Mouse (Mus musculus): ENCODE measurements around the gene Fam214a. TPM values are rescaled to one million over a fixed set of nuclear protein-coding genes. Genes with fewer than 3 reads are reported as not detected.

Gene Fam214a
- polyA plus RNA-seq, 1 experiment from 2014 or later = 11.8 TPM

- Histone ChIP-seq H3K9ac (no peak overlapping the region), H3K4me3 (no peak overlapping the region), H3K36me3 (peaks cover 2% of the 10 kb centered on the region; the same call in 1 of the 2 replicates), H3K9me3 (replicated peaks) (no peaks in the 10 kb centered on the region), H3K27me3 (replicated peaks) (no peaks in the 10 kb centered on the region), H3K4me1 (replicated peaks) (no peaks in the 10 kb centered on the region; the same call in 1 of the 2 replicates), H3K27ac (ENCODE audit: poor library complexity, severe bottlenecking) (no peak overlapping the region), H3K4me2 (no peak overlapping the region)
- ATAC-seq (ENCODE audit: insufficient number of reproducible peaks, low FRiP score) = no peak
- WGBS = 86% methylated on average over 1 of the region's 1 CpGs
These were observed 79.7 kb downstream of the Fam214a start for GRCm38 (mm10) chr9:75032408-75032807.

- no peak overlapping the region for H3K27ac ChIP-seq (ENCODE audit: poor library complexity, severe bottlenecking)
- H3K27me3 ChIP-seq (replicated peaks) = no peaks in the 10 kb centered on the region
- ATAC-seq (ENCODE audit: insufficient number of reproducible peaks, low FRiP score) = no peak
- H3K4me1 ChIP-seq (replicated peaks) = no peaks in the 10 kb centered on the region; the same call in 1 of the 2 replicates
- peaks cover 2% of the 10 kb centered on the region; the same call in 1 of the 2 replicates for H3K36me3 ChIP-seq
- 61% methylated on average over 7 of the region's 7 CpGs for WGBS
- H3K9me3 ChIP-seq (replicated peaks) = no peaks in the 10 kb centered on the region
- H3K4me2 ChIP-seq = no peak overlapping the region
- no peak overlapping the region for H3K9ac ChIP-seq
- no peak overlapping the region for H3K4me3 ChIP-seq
These were observed 80.5 kb downstream of the Fam214a start for GRCm38 (mm10) chr9:75033141-75033540.

- H3K27ac ChIP-seq (ENCODE audit: poor library complexity, severe bottlenecking) = no peak overlapping the region
- 31% methylated on average over 1 of the region's 1 CpGs for WGBS
These were observed 82.0 kb downstream of the Fam214a start for GRCm38 (mm10) chr9:75034691-75035090.

GRCm38 (mm10) chr9:75035944-75036343, 83.3 kb downstream of the Fam214a start:
- Histone ChIP-seq H3K27me3 (replicated peaks) (no peaks in the 10 kb centered on the region), H3K4me2 (no peak overlapping the region), H3K4me1 (replicated peaks) (peaks cover 5% of the 10 kb centered on the region), H3K4me3 (no peak overlapping the region), H3K27ac (ENCODE audit: poor library complexity, severe bottlenecking) (no peak overlapping the region), H3K9ac (no peak overlapping the region), H3K36me3 (peaks cover 2% of the 10 kb centered on the region; the same call in 1 of the 2 replicates), H3K9me3 (replicated peaks) (no peaks in the 10 kb centered on the region)
- WGBS = 58% methylated on average over 4 of the region's 4 CpGs
- ATAC-seq (ENCODE audit: insufficient number of reproducible peaks, low FRiP score) = no peak

More at GRCm38 (mm10) chr9:75034691-75035090, 82.0 kb downstream of the Fam214a start:
- Histone ChIP-seq H3K9ac (no peak overlapping the region), H3K27me3 (replicated peaks) (no peaks in the 10 kb centered on the region), H3K9me3 (replicated peaks) (no peaks in the 10 kb centered on the region), H3K36me3 (peaks cover 2% of the 10 kb centered on the region; the same call in 1 of the 2 replicates), H3K4me1 (replicated peaks) (peaks cover 5% of the 10 kb centered on the region), H3K4me3 (no peak overlapping the region), H3K4me2 (no peak overlapping the region)
- no peak for ATAC-seq (ENCODE audit: insufficient number of reproducible peaks, low FRiP score)

GRCm38 (mm10) chr9:75037451-75038356, 85.0 kb downstream of the Fam214a start, which contains the start of gene Arpp19:
Gene Arpp19, plus strand, starts transcription at chr9:75037614.
- H3K27ac ChIP-seq (ENCODE audit: poor library complexity, severe bottlenecking) = peak within 1 kb of the TSS; percentile 62
- H3K36me3 ChIP-seq = 0 out of 2 replicates have a peak, but pooled peaks cover 5% of the 10 kb centered on the region
- under 1% methylated on average over 72 of the region's 73 CpGs for WGBS
- H3K4me1 ChIP-seq (replicated peaks) = peaks cover 5% of the 10 kb centered on the region
- H3K4me3 ChIP-seq = peak within 1 kb of the TSS; percentile 99
- peak; percentile 91 for ATAC-seq (ENCODE audit: insufficient number of reproducible peaks, low FRiP score)
- H3K9ac ChIP-seq = peak within 1 kb of the TSS; percentile 86
- H3K9me3 ChIP-seq (replicated peaks) = no peaks in the 10 kb centered on the region
- peak within 1 kb of the TSS; percentile 78 for H3K4me2 ChIP-seq
- no peaks in the 10 kb centered on the region for H3K27me3 ChIP-seq (replicated peaks)

- H3K4me1 ChIP-seq (replicated peaks) = peaks cover 5% of the 10 kb centered on the region
- no peaks in the 10 kb centered on the region for H3K9me3 ChIP-seq (replicated peaks)
- no peaks in the 10 kb centered on the region for H3K27me3 ChIP-seq (replicated peaks)
- peak overlapping the region; percentile 78 for H3K4me2 ChIP-seq
- 1% methylated on average over 10 of the region's 10 CpGs for WGBS
- no peak overlapping the region for H3K27ac ChIP-seq (ENCODE audit: poor library complexity, severe bottlenecking)
- peak overlapping the region; percentile 86 for H3K9ac ChIP-seq
- H3K4me3 ChIP-seq = peak overlapping the region; percentile 99
- no peak for ATAC-seq (ENCODE audit: insufficient number of reproducible peaks, low FRiP score)
- H3K36me3 ChIP-seq = 0 out of 2 replicates have a peak, but pooled peaks cover 9% of the 10 kb centered on the region
These were observed 85.6 kb downstream of the Fam214a start for GRCm38 (mm10) chr9:75038357-75038688.

GRCm38 (mm10) chr9:75040566-75040965, 87.9 kb downstream of the Fam214a start:
- Histone ChIP-seq H3K36me3 (peaks cover 13% of the 10 kb centered on the region; the same call in 1 of the 2 replicates), H3K27me3 (replicated peaks) (no peaks in the 10 kb centered on the region), H3K4me2 (no peak overlapping the region), H3K9me3 (replicated peaks) (no peaks in the 10 kb centered on the region), H3K4me1 (replicated peaks) (peaks cover 5% of the 10 kb centered on the region), H3K27ac (ENCODE audit: poor library complexity, severe bottlenecking) (no peak overlapping the region), H3K4me3 (no peak overlapping the region), H3K9ac (no peak overlapping the region)
- WGBS = 84% methylated on average over 2 of the region's 2 CpGs
- no peak for ATAC-seq (ENCODE audit: insufficient number of reproducible peaks, low FRiP score)

GRCm38 (mm10) chr9:75041840-75042525, 89.3 kb downstream of the Fam214a start:
- Histone ChIP-seq H3K27me3 (replicated peaks) (no peaks in the 10 kb centered on the region), H3K4me3 (no peak overlapping the region), H3K9me3 (replicated peaks) (no peaks in the 10 kb centered on the region), H3K36me3 (peaks cover 16% of the 10 kb centered on the region; the same call in 1 of the 2 replicates), H3K9ac (no peak overlapping the region), H3K4me2 (no peak overlapping the region), H3K4me1 (replicated peaks) (peaks cover 5% of the 10 kb centered on the region), H3K27ac (ENCODE audit: poor library complexity, severe bottlenecking) (no peak overlapping the region)
- no peak for ATAC-seq (ENCODE audit: insufficient number of reproducible peaks, low FRiP score)
- 78% methylated on average over 2 of the region's 2 CpGs for WGBS

- no peak for ATAC-seq (ENCODE audit: insufficient number of reproducible peaks, low FRiP score)
- WGBS = 92% methylated on average over 2 of the region's 2 CpGs
These were observed 90.5 kb downstream of the Fam214a start for GRCm38 (mm10) chr9:75043191-75043590.

GRCm38 (mm10) chr9:75047079-75047478, 94.4 kb downstream of the Fam214a start:
- Histone ChIP-seq H3K4me1 (replicated peaks) (peaks cover 5% of the 10 kb centered on the region), H3K4me3 (no peak overlapping the region), H3K27me3 (replicated peaks) (no peaks in the 10 kb centered on the region), H3K9ac (no peak overlapping the region), H3K36me3 (peaks cover 18% of the 10 kb centered on the region), H3K9me3 (replicated peaks) (no peaks in the 10 kb centered on the region), H3K4me2 (no peak overlapping the region), H3K27ac (ENCODE audit: poor library complexity, severe bottlenecking) (no peak overlapping the region)
- no peak for ATAC-seq (ENCODE audit: insufficient number of reproducible peaks, low FRiP score)

More at GRCm38 (mm10) chr9:75043191-75043590, 90.5 kb downstream of the Fam214a start:
- Histone ChIP-seq H3K4me3 (no peak overlapping the region), H3K4me1 (replicated peaks) (peaks cover 5% of the 10 kb centered on the region), H3K9me3 (replicated peaks) (no peaks in the 10 kb centered on the region), H3K4me2 (no peak overlapping the region), H3K9ac (no peak overlapping the region), H3K27ac (ENCODE audit: poor library complexity, severe bottlenecking) (no peak overlapping the region), H3K36me3 (peaks cover 20% of the 10 kb centered on the region), H3K27me3 (replicated peaks) (no peaks in the 10 kb centered on the region)

- Histone ChIP-seq H3K9me3 (replicated peaks) (no peaks in the 10 kb centered on the region), H3K4me2 (no peak overlapping the region), H3K4me1 (replicated peaks) (peaks cover 5% of the 10 kb centered on the region), H3K27me3 (replicated peaks) (no peaks in the 10 kb centered on the region), H3K36me3 (peaks cover 11% of the 10 kb centered on the region), H3K4me3 (no peak overlapping the region), H3K27ac (ENCODE audit: poor library complexity, severe bottlenecking) (no peak overlapping the region), H3K9ac (no peak overlapping the region)
- ATAC-seq (ENCODE audit: insufficient number of reproducible peaks, low FRiP score) = no peak
- 73% methylated on average over 3 of the region's 3 CpGs for WGBS
These were observed 96.4 kb downstream of the Fam214a start for GRCm38 (mm10) chr9:75049100-75049499.

All from heart, embryonic 12.5 days (tissue).